11 mouse cellular contexts compared by ENCODE assay signal in genomic region chr5:36621058-36621449, GRCm38 (mm10). TPM values are rescaled to one million over a fixed set of nuclear protein-coding genes. Genes with fewer than 3 reads are reported as not detected.
DNase-seq lines count a peak whose midpoint lies in the region; ATAC-seq and TF ChIP-seq lines count a peak whose summit lies in the region.
"Had no signal": no experiment of that assay in that cellular context is flagged by ENCODE, and none has a peak within 500 bp of the region (broad histone marks: within the 10 kb centered on the region; RNA-seq: fewer than 3 reads in every experiment).

No protein-coding gene starts in this region.

- no peak overlapping the region for H3K4me3 ChIP-seq in lung, embryonic 14.5 days (ENCODE audit: low read depth, low read length)
- no peak overlapping the region for H3K4me3 ChIP-seq in stomach, embryonic 16.5 days (replicated peaks; ENCODE audit: low read length)

- H3K36me3 ChIP-seq in lung, embryonic 14.5 days (ENCODE audit: insufficient read depth), result peaks cover 22% of the 10 kb centered on the region
- peaks cover 2% of the 10 kb centered on the region; the same call in 1 of the 2 replicates for H3K36me3 ChIP-seq in stomach, embryonic 16.5 days (ENCODE audit: control insufficient read depth, insufficient read depth, low read length)

- no peaks in the 10 kb centered on the region for H3K27me3 ChIP-seq in lung, embryonic 14.5 days (ENCODE audit: insufficient read depth, low read length)
- no peaks in the 10 kb centered on the region for H3K27me3 ChIP-seq in stomach, embryonic 16.5 days (ENCODE audit: control insufficient read depth, insufficient read depth, low read length)

- no peak overlapping the region for H3K9ac ChIP-seq in lung, embryonic 14.5 days
- no peak overlapping the region for H3K9ac ChIP-seq in stomach, embryonic 16.5 days (ENCODE audit: low read length)

- 75% methylated on average over 5 of the region's 5 CpGs for WGBS in lung, embryonic 14.5 days
- 60% methylated on average over 5 of the region's 5 CpGs for WGBS in stomach, embryonic 16.5 days

- H3K4me1 ChIP-seq in lung, embryonic 14.5 days (ENCODE audit: insufficient read depth), result no peaks in the 10 kb centered on the region
- H3K4me1 ChIP-seq in stomach, embryonic 16.5 days (ENCODE audit: control insufficient read depth, insufficient read depth, low read length), result peaks cover 16% of the 10 kb centered on the region

- no peaks in the 10 kb centered on the region for H3K9me3 ChIP-seq in lung, embryonic 14.5 days (ENCODE audit: low read depth, low read length)
- no peaks in the 10 kb centered on the region for H3K9me3 ChIP-seq in stomach, embryonic 16.5 days (replicated peaks; ENCODE audit: control insufficient read depth, low read length)

- H3K27ac ChIP-seq in lung, embryonic 14.5 days (ENCODE audit: low read depth), result peak overlapping the region; percentile 74
- peak overlapping the region; percentile 28; the same call in 1 of the 2 replicates for H3K27ac ChIP-seq in stomach, embryonic 16.5 days (ENCODE audit: low read length)

- DNase-seq in frontal cortex, postnatal 14 days (ENCODE audit: low spot score in 2 of 2), result no peak
- no peak for DNase-seq in lung, embryonic 14.5 days
- no peak for DNase-seq in lung, postnatal 14 days
- peak; percentile 67 for DNase-seq in liver
- DNase-seq in testis, postnatal 14 days (ENCODE audit: low spot score), result no peak
- no peak for DNase-seq in embryo, embryonic 10.5 days (ENCODE audit: low spot score)
- DNase-seq: cerebellum, postnatal 10 days; right cerebral cortex, postnatal 25 days; thymus, postnatal 36 days had no signal

- TF ChIP-seq CTCF in lung, embryonic 14.5 days (IDR thresholded peaks at IDR 0.05; ENCODE audit: low read depth), result no peak

- peak; percentile 35; the same call in 1 of the 2 replicates for ATAC-seq in frontal cortex, adult (ENCODE audit: low TSS enrichment)
- peak; percentile 31; the same call in 1 of the 2 replicates for ATAC-seq in lung, embryonic 14.5 days (ENCODE audit: insufficient read depth)
- no peak for ATAC-seq in stomach, embryonic 16.5 days (ENCODE audit: insufficient read depth, low FRiP score)

- peak overlapping the region; percentile 31 for H3K4me2 ChIP-seq in lung, embryonic 14.5 days
- no peak overlapping the region for H3K4me2 ChIP-seq in stomach, embryonic 16.5 days (ENCODE audit: low read depth, low read length)

RNA-seq across cellular contexts. Expression of gene Tbc1d14, which starts 28.0 kb away (rescaled TPM):
- 31.1 and 31.3 TPM in 2 replicates for polyA plus RNA-seq in lung, embryonic 14.5 days (2014; fragmentation: Nextera tagmentation; extraction: Ambion mirVana)
- 39.5 and 43.6 TPM in 2 replicates for polyA plus RNA-seq in stomach, embryonic 16.5 days (2015; fragmentation: Nextera tagmentation; extraction: Ambion mirVana)
